Mouse (Mus musculus) liver, embryonic 11.5 days (tissue): ENCODE results near the gene Grm4. TPM values are rescaled to one million over a fixed set of nuclear protein-coding genes. Genes with fewer than 3 reads are reported as not detected.

Experiments
- ATAC-seq: fragments of 200-750 bp; cut with Nextera tagmentation; replicated peaks from 2 replicates; pipeline ENCODE4 v1.8.0; 2017; ENCODE audit warnings: moderate number of reproducible peaks, mild to moderate bottlenecking, moderate TSS enrichment, moderate library complexity; ENCODE audit not compliant: low FRiP score
- DNase-seq: peaks from one replicate; pipeline ENCODE4 v3.0.0-alpha.2; 2017; ENCODE audit warnings: low spot score
- H3K27ac ChIP-seq: fragments of 300-500 bp; sonication (generic); 2 replicates; pipeline ENCODE4 v1.5.1; 2014; ENCODE audit warnings: mild to moderate bottlenecking, low read depth, low read length, control low read depth
- H3K27me3 ChIP-seq: fragments of 300-500 bp; sonication (generic); replicated peaks from 2 replicates; pipeline ENCODE4 v1.6.1; 2014; ENCODE audit warnings: low read length, mixed read lengths; ENCODE audit not compliant: control insufficient read depth, insufficient read depth
- H3K36me3 ChIP-seq: fragments of 300-500 bp; sonication (generic); 2 replicates; pipeline ENCODE4 v1.6.1; 2014; ENCODE audit warnings: mild to moderate bottlenecking, low read length, moderate library complexity, mixed read lengths; ENCODE audit not compliant: control insufficient read depth, insufficient read depth
- H3K4me1 ChIP-seq: fragments of 300-500 bp; sonication (generic); replicated peaks from 2 replicates; pipeline ENCODE4 v1.6.1; 2014; ENCODE audit warnings: low read length, mixed read lengths; ENCODE audit not compliant: control insufficient read depth, insufficient read depth
- H3K4me2 ChIP-seq: fragments of 300-500 bp; sonication (generic); 2 replicates; pipeline ENCODE4 v1.6.1; 2014; ENCODE audit warnings: mild to moderate bottlenecking, control low read depth, moderate library complexity
- H3K4me3 ChIP-seq: fragments of 300-500 bp; sonication (generic); 2 replicates; pipeline ENCODE4 v1.5.1; 2014; ENCODE audit warnings: low read depth, low read length, control low read depth
- H3K9ac ChIP-seq: fragments of 300-500 bp; sonication (generic); 2 replicates; pipeline ENCODE4 v1.6.1; 2014; ENCODE audit warnings: low read depth, low read length, control low read depth
- H3K9me3 ChIP-seq: fragments of 300-500 bp; sonication (generic); 2 replicates; pipeline ENCODE4 v1.6.1; 2016; ENCODE audit warnings: low read length, inconsistent platforms, mixed read lengths; ENCODE audit not compliant: control insufficient read depth
- WGBS: fragments of 180-500 bp; shearing (Covaris S2); extraction: QIAGEN DNeasy Blood & Tissue Kit; methylation state at CpG from one replicate; pipeline ENCODE4 v1.1.7; 2014; 5-methylcytosine and 5-hydroxymethylcytosine counted together
- polyA plus RNA-seq: library from polyadenylated mRNA; unstranded; fragments of >200 nt; fragmentation: Nextera tagmentation; extraction: Ambion mirVana; gene quantifications from 2 replicates; pipeline ENCODE4 v1.2.1, GENCODE M21; 2014

The Grm4 gene
- polyA plus RNA-seq, 1 experiment from 2014 or later, result 0.18 TPM

GRCm38 (mm10) chr17:27505221-27505881 lies 15.9 kb downstream of the Grm4 start:
- H3K27me3 ChIP-seq, result peaks cover 78% of the 10 kb centered on the region
- no peak overlapping the region for H3K4me2 ChIP-seq
- no peak overlapping the region for H3K4me3 ChIP-seq
- no peaks in the 10 kb centered on the region for H3K9me3 ChIP-seq
- peaks cover 3% of the 10 kb centered on the region; the same call in 1 of the 2 replicates for H3K4me1 ChIP-seq
- H3K27ac ChIP-seq, result no peak overlapping the region
- 19% methylated on average over 10 of the region's 10 CpGs for WGBS
- ATAC-seq, result no peak
- no peaks in the 10 kb centered on the region for H3K36me3 ChIP-seq
- H3K9ac ChIP-seq, result no peak overlapping the region
- DNase-seq, result no peak

GRCm38 (mm10) chr17:27503869-27504268 lies 17.3 kb downstream of the Grm4 start:
- Histone ChIP-seq H3K4me2 (no peak overlapping the region), H3K4me3 (no peak overlapping the region), H3K27me3 (peaks cover 63% of the 10 kb centered on the region), H3K9ac (no peak overlapping the region), H3K27ac (no peak overlapping the region), H3K4me1 (peaks cover 3% of the 10 kb centered on the region; the same call in 1 of the 2 replicates), H3K9me3 (no peaks in the 10 kb centered on the region), H3K36me3 (no peaks in the 10 kb centered on the region)
- no peak for ATAC-seq
- 45% methylated on average over 7 of the region's 7 CpGs for WGBS
- no peak for DNase-seq

- H3K4me2 ChIP-seq, result no peak overlapping the region
- WGBS, result 54% methylated on average over 31 of the region's 31 CpGs
- ATAC-seq, result no peak
- no peak overlapping the region for H3K27ac ChIP-seq
- no peak for DNase-seq
- peaks cover 56% of the 10 kb centered on the region for H3K27me3 ChIP-seq
- peaks cover 3% of the 10 kb centered on the region; the same call in 1 of the 2 replicates for H3K4me1 ChIP-seq
- H3K9ac ChIP-seq, result no peak overlapping the region
- no peaks in the 10 kb centered on the region for H3K36me3 ChIP-seq
- H3K4me3 ChIP-seq, result no peak overlapping the region
- H3K9me3 ChIP-seq, result no peaks in the 10 kb centered on the region
Measured at GRCm38 (mm10) chr17:27502736-27503445, 18.3 kb downstream of the Grm4 start.

GRCm38 (mm10) chr17:27502288-27502687 lies 18.9 kb downstream of the Grm4 start:
- Histone ChIP-seq H3K4me3 (no peak overlapping the region), H3K36me3 (no peaks in the 10 kb centered on the region), H3K9ac (no peak overlapping the region), H3K4me1 (peaks cover 3% of the 10 kb centered on the region; the same call in 1 of the 2 replicates), H3K27ac (no peak overlapping the region), H3K9me3 (no peaks in the 10 kb centered on the region), H3K27me3 (peaks cover 53% of the 10 kb centered on the region), H3K4me2 (no peak overlapping the region)
- WGBS, result 28% methylated on average over 14 of the region's 14 CpGs
- no peak for DNase-seq
- ATAC-seq, result no peak

- H3K9ac ChIP-seq, result no peak overlapping the region
- DNase-seq (no peak), ATAC-seq (no peak)
Measured at GRCm38 (mm10) chr17:27501331-27502251, 19.6 kb downstream of the Grm4 start.

GRCm38 (mm10) chr17:27500811-27501210 lies 20.4 kb downstream of the Grm4 start:
- ATAC-seq (no peak), DNase-seq (no peak)
- no peaks in the 10 kb centered on the region for H3K9me3 ChIP-seq
- no peak overlapping the region for H3K4me3 ChIP-seq
- H3K36me3 ChIP-seq, result no peaks in the 10 kb centered on the region
- no peak overlapping the region for H3K4me2 ChIP-seq
- peaks cover 3% of the 10 kb centered on the region; the same call in 1 of the 2 replicates for H3K4me1 ChIP-seq
- WGBS, result 35% methylated on average over 4 of the region's 4 CpGs
- H3K9ac ChIP-seq, result no peak overlapping the region
- H3K27me3 ChIP-seq, result peaks cover 39% of the 10 kb centered on the region
- H3K27ac ChIP-seq, result no peak overlapping the region

More at GRCm38 (mm10) chr17:27501331-27502251, 19.6 kb downstream of the Grm4 start:
- 10% methylated on average over 18 of the region's 18 CpGs for WGBS
- no peaks in the 10 kb centered on the region for H3K9me3 ChIP-seq
- no peak overlapping the region for H3K4me3 ChIP-seq
- no peaks in the 10 kb centered on the region for H3K36me3 ChIP-seq
- no peak overlapping the region for H3K27ac ChIP-seq
- peaks cover 47% of the 10 kb centered on the region for H3K27me3 ChIP-seq
- H3K4me1 ChIP-seq, result peaks cover 3% of the 10 kb centered on the region; the same call in 1 of the 2 replicates
- peak overlapping the region; percentile 22; the same call in 1 of the 2 replicates for H3K4me2 ChIP-seq

- H3K4me2 ChIP-seq, result no peak overlapping the region
- H3K9ac ChIP-seq, result no peak overlapping the region
- ATAC-seq, result no peak
- H3K9me3 ChIP-seq, result no peaks in the 10 kb centered on the region
- whole genome bisulfite sequencing, result 67% methylated on average over 13 of the region's 13 CpGs
- no peak for DNase-seq
- peaks cover 3% of the 10 kb centered on the region; the same call in 1 of the 2 replicates for H3K4me1 ChIP-seq
- no peak overlapping the region for H3K4me3 ChIP-seq
- H3K27me3 ChIP-seq, result peaks cover 24% of the 10 kb centered on the region
- H3K36me3 ChIP-seq, result no peaks in the 10 kb centered on the region
- H3K27ac ChIP-seq, result no peak overlapping the region
Measured at GRCm38 (mm10) chr17:27499080-27499479, 22.1 kb downstream of the Grm4 start.

GRCm38 (mm10) chr17:27497798-27498197 lies 23.4 kb downstream of the Grm4 start:
- Histone ChIP-seq H3K27me3 (peaks cover 14% of the 10 kb centered on the region), H3K9me3 (no peaks in the 10 kb centered on the region), H3K36me3 (no peaks in the 10 kb centered on the region), H3K9ac (no peak overlapping the region), H3K4me2 (no peak overlapping the region), H3K4me3 (no peak overlapping the region), H3K27ac (no peak overlapping the region), H3K4me1 (peaks cover 3% of the 10 kb centered on the region; the same call in 1 of the 2 replicates)
- no peak for DNase-seq
- ATAC-seq, result no peak
- WGBS, result 62% methylated on average over 5 of the region's 5 CpGs
